Mouse (Mus musculus): ENCODE measurements around the gene Zfp566.
"Not testable (repeated sequence)": the region's sequence is repeated elsewhere in the genome, so short reads cannot be mapped to it uniquely, and the experiment has no call there.

Zfp566 gene

GRCm38 (mm10) chr7:30090092-30090969 lies at the start of gene Zfp566, which contains the start of gene Gm26920:
Gene Zfp566 (minus strand): TSS chr7:30090527.
Gene Gm26920 (minus strand): TSS chr7:30090410.
- DNase-seq (ENCODE audit: low spot score in 2 of 2), result peak; percentile 96

- no peak for DNase-seq (ENCODE audit: low spot score in 2 of 2)
These were observed 46.5 kb upstream of the Zfp566 start for GRCm38 (mm10) chr7:30136826-30137225.

- DNase-seq (ENCODE audit: low spot score in 2 of 2), result no peak
These were observed 42.1 kb upstream of the Zfp566 start for GRCm38 (mm10) chr7:30132396-30132795.

- no peak for DNase-seq (ENCODE audit: low spot score in 2 of 2)
These were observed 39.6 kb upstream of the Zfp566 start for GRCm38 (mm10) chr7:30129900-30130299.

GRCm38 (mm10) chr7:30122188-30122530 lies 31.8 kb upstream of the Zfp566 start:
- DNase-seq (ENCODE audit: low spot score in 2 of 2), result no peak

GRCm38 (mm10) chr7:30121308-30122187 lies 31.2 kb upstream of the Zfp566 start, which contains the start of gene Zfp382:
Gene Zfp382 (plus strand): TSS chr7:30121942.
- peak; percentile 87 to 89 for DNase-seq (ENCODE audit: low spot score in 2 of 2)

GRCm38 (mm10) chr7:30117935-30118334 lies 27.6 kb upstream of the Zfp566 start:
- DNase-seq (ENCODE audit: low spot score in 2 of 2), result not testable (repeated sequence)

GRCm38 (mm10) chr7:30116076-30116475 lies 25.7 kb upstream of the Zfp566 start:
- DNase-seq (ENCODE audit: low spot score in 2 of 2), result no peak

GRCm38 (mm10) chr7:30099297-30099696 lies 9.0 kb upstream of the Zfp566 start:
- peak; percentile 81 to 84 for DNase-seq (ENCODE audit: low spot score in 2 of 2)

- no peak for DNase-seq (ENCODE audit: low spot score in 2 of 2)
These were observed 5.3 kb upstream of the Zfp566 start for GRCm38 (mm10) chr7:30095551-30096125.

- peak; percentile 91 to 96 for DNase-seq (ENCODE audit: low spot score in 2 of 2)
These were observed 4.5 kb upstream of the Zfp566 start, which contains the start of gene Zfp260 for GRCm38 (mm10) chr7:30094646-30095429. Gene Zfp260 (plus strand): TSS chr7:30094777.

GRCm38 (mm10) chr7:30093918-30094415 lies 3.6 kb upstream of the Zfp566 start:
- DNase-seq (ENCODE audit: low spot score in 2 of 2), result no peak

GRCm38 (mm10) chr7:30092666-30093065 lies 2.3 kb upstream of the Zfp566 start:
- no peak for DNase-seq (ENCODE audit: low spot score in 2 of 2)

- no peak for DNase-seq (ENCODE audit: low spot score in 2 of 2)
These were observed 751 bp upstream of the Zfp566 start for GRCm38 (mm10) chr7:30090970-30091585.

GRCm38 (mm10) chr7:30089405-30089804 lies 922 bp downstream of the Zfp566 start:
- DNase-seq (ENCODE audit: low spot score in 2 of 2), result no peak

- DNase-seq (ENCODE audit: low spot score in 2 of 2), result peak; percentile 47 to 62
These were observed 3.8 kb downstream of the Zfp566 start for GRCm38 (mm10) chr7:30086524-30086923.

GRCm38 (mm10) chr7:30072146-30073028 lies 17.9 kb downstream of the Zfp566 start, which contains the start of gene Zfp82:
Gene Zfp82 (minus strand): TSS chr7:30072900.
- DNase-seq (ENCODE audit: low spot score in 2 of 2), result peak; percentile 78 to 79

- no peak for DNase-seq (ENCODE audit: low spot score in 2 of 2)
These were observed 25.7 kb downstream of the Zfp566 start for GRCm38 (mm10) chr7:30064622-30065021.

GRCm38 (mm10) chr7:30062478-30062877 lies 27.8 kb downstream of the Zfp566 start:
- no peak for DNase-seq (ENCODE audit: low spot score in 2 of 2)
